Mouse (Mus musculus): Measurements from ENCODE around the gene Mad2l2. TPM values are rescaled to one million over a fixed set of nuclear protein-coding genes. Genes with fewer than 3 reads are reported as not detected.
"Not testable (repeated sequence)": the region's sequence is repeated elsewhere in the genome, so short reads cannot be mapped to it uniquely, and the experiment has no call there.

Mad2l2 gene
- total RNA-seq, 2 experiments from 2014 or later: 22.3 to 23.9 TPM

DNA sequence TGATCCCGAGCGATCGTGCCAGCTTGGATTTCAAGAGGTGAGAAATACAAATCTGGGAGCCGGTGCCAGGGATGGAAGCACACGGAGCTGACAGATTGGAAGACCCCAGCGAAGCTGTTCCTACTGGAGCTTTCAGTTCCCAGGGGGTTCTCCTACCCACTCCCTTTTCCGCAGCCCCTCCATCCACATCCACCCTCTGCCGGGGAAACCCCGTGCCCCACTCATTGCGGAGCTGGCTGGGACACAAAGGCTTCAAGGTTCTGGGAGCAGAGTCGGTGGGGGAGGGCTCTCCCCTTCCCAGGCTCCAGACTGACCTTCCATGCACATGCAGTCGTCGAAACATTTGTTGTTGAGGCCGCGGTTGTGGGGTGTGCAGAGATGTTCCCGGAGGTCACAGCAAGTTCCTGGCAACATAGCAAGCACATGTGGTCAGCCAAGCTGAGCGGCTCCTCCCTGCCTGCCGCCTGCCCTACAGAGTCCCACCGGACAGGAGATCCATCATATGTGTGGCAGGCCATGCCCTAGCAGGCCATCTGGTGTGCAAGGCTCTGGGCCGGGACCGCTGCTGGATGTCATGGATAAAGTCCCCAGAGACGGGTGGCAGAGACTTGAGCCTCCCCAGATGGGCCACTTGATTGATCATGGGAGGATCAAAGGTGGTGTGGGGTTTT, 22.4 kb upstream of the Mad2l2 start:
- DNase-seq: peak; percentile 51

DNA sequence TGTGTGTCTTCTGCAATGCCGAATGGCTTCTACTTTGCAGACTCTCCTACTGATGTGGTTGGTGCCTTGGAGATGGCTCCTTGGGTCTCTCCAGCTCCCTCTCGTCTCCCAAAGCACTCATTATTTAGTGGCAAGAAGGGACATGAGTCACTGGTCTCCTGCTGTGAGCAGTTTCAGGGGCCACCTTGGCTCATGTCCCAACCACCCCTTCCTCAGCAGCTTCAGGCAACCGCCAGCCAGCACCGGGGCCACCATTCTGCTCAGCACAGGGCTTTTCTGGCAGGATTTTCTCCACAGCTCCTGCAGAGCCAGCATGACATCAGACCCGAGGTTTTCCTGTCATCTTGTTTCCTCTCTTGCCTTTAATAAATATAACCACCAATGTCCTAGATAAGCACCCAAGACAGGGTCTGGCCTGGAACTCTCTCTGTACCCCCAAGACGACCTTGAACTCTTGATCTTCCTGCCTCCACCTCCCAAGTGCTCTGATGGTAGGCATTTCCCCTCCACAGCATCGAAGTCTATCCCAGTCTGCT, 21.6 kb upstream of the Mad2l2 start:
- no peak for DNase-seq

DNA sequence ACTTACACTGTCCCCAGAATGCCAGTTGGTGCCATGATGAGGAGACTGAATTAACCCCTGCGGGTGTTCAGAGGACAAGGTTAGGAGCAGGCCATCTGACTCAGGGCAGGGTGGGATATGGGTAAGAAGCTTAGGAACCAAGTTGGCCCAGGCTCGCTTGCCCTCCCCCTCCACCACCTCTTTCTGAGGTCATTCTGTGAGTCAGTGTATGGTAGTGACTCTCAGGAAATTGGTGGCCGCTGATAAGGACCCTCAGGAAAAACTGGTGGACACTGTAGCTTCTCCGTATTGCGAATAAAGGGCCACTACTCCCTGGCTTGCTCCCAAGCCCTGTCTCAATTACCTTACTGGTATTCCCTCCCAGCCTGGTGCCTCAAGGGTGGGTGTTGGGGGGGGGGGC, 21.0 kb upstream of the Mad2l2 start:
- no peak for DNase-seq

DNA sequence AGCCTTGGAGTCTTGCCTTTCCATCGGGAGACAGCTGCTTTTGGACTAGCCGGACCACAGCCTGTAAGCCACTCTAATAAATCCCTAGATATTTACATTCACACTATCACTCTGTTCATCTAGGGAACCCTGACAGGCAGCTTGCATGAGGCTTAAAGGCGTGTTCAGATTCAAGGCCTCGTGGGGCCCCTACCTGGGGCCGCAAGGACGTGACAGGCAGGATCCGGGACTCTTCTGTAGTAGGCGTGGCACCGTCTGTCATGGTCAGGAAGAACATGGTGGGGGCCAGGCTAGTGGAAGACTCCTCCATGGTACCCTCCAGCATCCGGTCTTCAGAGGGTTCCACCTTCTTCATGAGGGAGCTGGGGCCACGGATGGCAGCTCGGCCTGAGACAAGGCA, 17.7 kb upstream of the Mad2l2 start:
- no peak for DNase-seq

GRCm38 (mm10) chr4:148114758-148115391, 15.3 kb upstream of the Mad2l2 start:
- DNase-seq: peak; percentile 92

- DNase-seq: peak; percentile 47
These were observed 14.7 kb upstream of the Mad2l2 start for GRCm38 (mm10) chr4:148115467-148115866.

GRCm38 (mm10) chr4:148116657-148117056, 13.5 kb upstream of the Mad2l2 start:
- no peak for DNase-seq

DNA sequence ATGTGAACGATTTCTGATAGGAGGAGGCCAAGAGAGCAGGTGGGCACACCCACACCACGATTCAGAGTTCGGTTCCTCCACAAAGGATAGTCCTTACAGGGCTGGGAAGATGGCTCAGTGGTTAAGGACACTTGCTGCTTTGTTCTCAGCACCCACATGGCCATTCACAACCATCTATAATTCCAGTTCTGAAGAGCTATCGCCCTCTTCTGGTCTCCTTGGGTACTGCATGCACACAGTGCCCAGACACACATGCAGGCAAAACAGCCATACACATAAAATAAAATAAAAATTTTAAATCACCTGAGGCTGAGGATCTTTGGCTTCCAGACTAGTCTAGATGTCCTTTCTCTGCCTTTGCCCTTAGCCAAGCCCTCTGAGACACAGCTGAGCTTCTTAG, 12.8 kb upstream of the Mad2l2 start:
- no peak for DNase-seq

DNA sequence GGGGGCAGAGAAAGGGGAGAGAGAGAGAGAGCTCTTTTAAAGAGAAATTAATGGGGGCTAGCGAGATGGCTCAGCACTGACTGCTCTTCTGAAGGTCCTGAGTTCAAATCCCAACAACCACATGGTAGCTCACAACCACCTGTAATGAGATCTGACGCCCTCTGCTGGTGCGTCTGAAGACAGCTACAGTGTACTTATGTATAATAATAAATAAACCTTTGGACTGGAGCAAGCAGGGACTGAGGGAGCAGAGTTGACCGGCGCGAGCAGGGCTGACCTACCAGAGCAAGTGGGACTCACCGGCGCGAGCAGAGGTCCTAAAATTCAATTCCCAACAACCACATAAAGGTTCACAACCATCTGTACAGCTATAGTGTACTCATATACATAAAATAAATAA, 10.6 kb upstream of the Mad2l2 start:
- DNase-seq: not testable (repeated sequence)

DNA sequence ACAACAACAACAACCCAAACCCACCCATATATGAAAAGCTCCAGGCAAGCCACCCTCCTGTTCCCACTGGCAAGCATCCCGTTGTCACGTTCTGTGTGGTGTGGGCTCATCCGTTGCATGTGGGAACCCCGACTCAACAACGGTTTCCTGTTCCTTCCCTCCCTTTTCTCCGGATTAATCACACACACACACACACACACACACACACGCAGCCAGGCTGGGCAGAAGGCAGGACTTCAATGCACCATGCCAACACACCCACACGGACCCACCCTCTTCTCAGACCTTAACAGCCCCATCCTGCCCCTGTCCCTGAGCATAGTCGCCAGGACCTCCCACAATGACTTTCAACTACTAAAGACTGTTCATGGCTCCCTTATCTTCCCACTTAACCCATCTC, 9.6 kb upstream of the Mad2l2 start:
- DNase-seq: no peak

- DNase-seq: no peak
These were observed 8.8 kb upstream of the Mad2l2 start for GRCm38 (mm10) chr4:148121362-148121761.

- no peak for DNase-seq
These were observed 8.0 kb upstream of the Mad2l2 start for GRCm38 (mm10) chr4:148121982-148122693.

DNA sequence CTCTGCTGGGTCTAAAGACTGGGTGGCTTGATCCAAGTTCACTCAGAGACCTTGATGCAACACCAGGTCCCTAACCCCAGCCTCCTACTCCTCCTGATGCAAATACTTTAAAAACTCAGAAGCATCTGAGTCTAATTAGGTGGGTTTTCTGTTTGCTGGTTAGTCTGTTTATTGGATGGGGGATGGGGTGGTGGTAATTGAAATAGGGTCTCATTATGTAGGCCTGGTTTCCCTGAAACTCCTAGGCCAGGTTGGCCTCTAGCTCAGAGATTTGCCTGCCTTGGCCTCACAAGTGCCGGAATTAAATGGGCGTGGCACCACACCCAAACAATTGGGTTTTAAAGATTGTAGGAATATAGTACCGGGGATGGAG, 7.5 kb upstream of the Mad2l2 start:
- DNase-seq: no peak

DNA sequence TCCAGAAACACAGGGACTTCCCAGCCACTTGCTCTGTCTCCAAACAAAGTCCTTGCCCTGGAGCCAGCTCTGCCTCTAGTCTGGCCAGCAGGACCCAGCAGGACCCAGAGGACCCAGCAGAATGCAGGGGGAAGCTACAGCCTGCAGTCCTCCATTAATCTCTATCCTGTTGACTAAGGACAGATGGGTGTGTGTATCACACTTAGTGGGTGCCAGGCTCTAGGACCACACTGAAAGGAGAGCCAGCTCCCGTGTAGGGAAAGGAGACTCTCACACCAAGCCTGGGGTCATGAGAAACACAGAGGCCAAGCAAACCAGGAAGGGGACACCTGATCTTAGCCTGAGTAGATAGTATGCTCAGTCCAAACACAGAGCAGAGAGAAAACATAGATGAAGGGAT, 1.9 kb upstream of the Mad2l2 start:
- DNase-seq: no peak

DNA sequence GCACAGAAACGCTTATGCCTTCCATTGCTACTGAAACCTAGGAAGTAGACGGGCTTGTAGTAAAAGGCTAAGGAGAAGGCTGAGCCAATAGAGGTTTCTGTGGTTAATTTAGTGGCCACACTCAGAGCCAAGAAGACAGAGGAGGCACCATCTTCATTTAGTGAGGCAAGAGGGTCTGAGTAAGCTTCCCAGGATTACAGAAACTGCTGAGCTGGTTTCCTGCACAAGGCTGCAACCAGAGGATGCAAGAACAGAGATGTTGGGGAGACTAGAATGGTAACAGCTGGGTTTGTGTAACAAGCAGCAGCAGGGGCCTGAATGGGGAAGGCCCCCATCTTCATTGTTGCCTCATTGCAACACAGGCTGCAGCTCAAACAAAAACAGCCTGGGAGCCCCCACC, 1.5 kb upstream of the Mad2l2 start:
- DNase-seq: no peak

- DNase-seq: peak; percentile 74
These were observed 603 bp downstream of the Mad2l2 start, which contains the start of gene Draxin for GRCm38 (mm10) chr4:148130561-148131413. TSS of gene Draxin (minus strand) at chr4:148130698.

DNA sequence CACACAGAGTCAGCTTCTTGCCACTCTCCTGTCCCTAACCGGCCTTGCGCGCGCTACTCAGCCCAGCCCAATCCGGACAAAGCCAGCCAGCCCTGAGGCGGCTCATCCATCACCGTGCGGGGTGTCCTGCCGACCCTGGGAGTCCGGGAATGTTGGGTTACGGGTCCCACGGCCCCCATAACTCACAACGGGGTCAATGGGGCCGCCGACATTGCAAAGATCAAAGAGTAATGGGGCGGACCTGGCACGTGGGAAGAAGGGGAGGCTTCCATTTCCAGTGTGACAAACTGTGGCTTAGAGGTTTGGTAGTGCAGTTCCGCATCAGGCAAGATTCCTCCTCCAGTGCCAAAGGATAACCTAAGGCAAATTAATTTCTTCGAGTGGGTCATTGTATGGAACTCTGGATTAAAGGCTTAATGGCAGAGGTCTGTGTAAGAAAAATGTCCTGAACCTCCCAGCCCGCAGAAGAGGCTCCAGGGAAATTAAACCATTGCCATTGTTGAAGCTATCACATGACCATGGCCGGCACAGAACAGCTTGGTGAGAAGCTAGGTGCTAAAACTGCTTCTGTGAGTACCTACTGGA, 1.4 kb downstream of the Mad2l2 start:
- peak; percentile 34 for DNase-seq

DNA sequence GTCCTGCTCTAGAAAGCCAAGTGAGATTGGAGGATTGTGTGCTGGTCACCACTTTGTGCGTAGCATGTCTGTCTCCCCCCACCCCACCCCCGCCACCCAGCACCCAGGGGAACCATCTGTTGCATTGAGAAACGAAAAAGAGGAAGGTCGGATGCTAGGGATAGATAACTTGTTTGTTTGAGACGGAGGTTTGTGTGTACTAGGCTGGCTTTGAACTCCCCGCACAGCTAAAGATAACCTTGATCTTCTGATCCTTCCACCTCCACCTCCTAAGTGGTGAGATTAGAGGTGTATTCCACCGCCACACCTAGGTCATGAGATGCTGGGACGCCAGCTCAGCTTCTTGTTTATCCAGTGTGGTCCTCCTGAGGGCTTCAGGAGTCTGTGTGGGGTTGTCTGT, 4.8 kb downstream of the Mad2l2 start:
- DNase-seq: no peak

GRCm38 (mm10) chr4:148137503-148137902, 7.3 kb downstream of the Mad2l2 start:
- no peak for DNase-seq

- DNase-seq: no peak
These were observed 9.5 kb downstream of the Mad2l2 start for GRCm38 (mm10) chr4:148139767-148140097.

DNA sequence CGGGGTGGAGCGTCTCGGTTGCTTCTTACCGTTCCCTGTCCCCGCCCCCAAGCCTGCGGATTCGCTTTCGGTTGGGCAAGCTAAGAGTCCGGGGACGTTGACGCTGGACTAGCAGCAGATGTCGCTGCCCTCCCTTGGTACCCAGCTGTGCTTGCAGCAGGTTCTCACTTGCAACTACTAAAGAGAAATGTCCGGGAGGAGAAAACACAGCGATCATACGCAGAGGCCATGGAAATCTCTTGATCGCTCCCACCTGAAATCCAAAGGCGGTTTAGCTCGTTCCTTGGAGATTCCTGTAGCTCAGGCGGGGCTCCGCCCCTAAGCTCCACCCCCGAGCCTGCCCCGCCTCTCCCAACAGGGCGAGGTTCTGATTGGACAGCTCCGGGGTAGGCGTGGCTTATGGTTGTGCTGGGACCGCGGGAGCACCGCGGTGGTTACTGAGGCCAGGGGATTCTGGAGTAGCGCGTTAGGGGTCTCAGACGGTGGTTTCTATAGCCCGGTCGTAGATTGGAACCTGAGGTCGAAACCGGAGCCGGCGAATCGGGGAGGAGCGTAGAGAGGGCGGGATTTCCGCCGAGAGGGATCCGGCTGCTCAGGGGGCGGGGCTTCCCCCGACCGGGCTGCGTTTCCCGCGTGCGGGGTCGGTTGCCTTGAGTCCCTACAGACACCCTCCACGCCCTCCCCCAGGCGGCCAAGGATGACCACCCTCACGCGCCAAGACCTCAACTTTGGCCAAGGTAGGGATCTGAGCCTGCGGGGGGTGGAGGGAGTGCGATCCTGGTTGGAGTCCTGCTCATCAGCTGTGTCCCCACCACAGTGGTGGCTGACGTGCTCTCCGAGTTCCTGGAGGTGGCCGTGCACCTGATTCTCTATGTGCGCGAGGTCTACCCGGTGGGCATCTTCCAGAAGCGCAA, 10.2 kb downstream of the Mad2l2 start:
- peak; percentile 91 for DNase-seq
